Mouse (Mus musculus) liver, postnatal 0 days (tissue): ENCODE measurements around the gene Upf3a. TPM values are rescaled to one million over a fixed set of nuclear protein-coding genes. Genes with fewer than 3 reads are reported as not detected.
"Not testable (repeated sequence)": the region's sequence is repeated elsewhere in the genome, so short reads cannot be mapped to it uniquely, and the experiment has no call there.

Experiments used
- ATAC-seq: fragments of 200-750 bp; cut with Nextera tagmentation; 2 replicates; pipeline ENCODE4 v1.8.0; 2017; ENCODE audit warnings: mild to moderate bottlenecking, moderate library complexity
- DNase-seq: peaks from one replicate; pipeline ENCODE4 v3.0.0-alpha.2; 2016
- H3K27ac ChIP-seq: fragments of 300-500 bp; sonication (generic); 2 replicates; pipeline ENCODE4 v1.5.1; 2014; ENCODE audit warnings: antibody characterized with exemption, moderate library complexity, mild to moderate bottlenecking, low read depth
- H3K27me3 ChIP-seq: fragments of 300-500 bp; sonication (generic); 2 replicates; pipeline ENCODE4 v1.6.1; 2014; ENCODE audit warnings: low read length, control low read depth, mixed read lengths; ENCODE audit not compliant: insufficient read depth
- H3K36me3 ChIP-seq: fragments of 300-500 bp; sonication (generic); replicated peaks from 2 replicates; pipeline ENCODE4 v1.6.1; 2014; ENCODE audit warnings: mild to moderate bottlenecking, control low read depth, low read length, moderate library complexity, mixed read lengths; ENCODE audit not compliant: insufficient read depth
- H3K4me1 ChIP-seq: fragments of 300-500 bp; sonication (generic); 2 replicates; pipeline ENCODE4 v1.6.1; 2014; ENCODE audit warnings: antibody characterized with exemption, mild to moderate bottlenecking, control low read depth; ENCODE audit not compliant: insufficient read depth
- H3K4me2 ChIP-seq: fragments of 300-500 bp; sonication (generic); 2 replicates; pipeline ENCODE4 v1.6.1; 2014; ENCODE audit warnings: low read depth, mild to moderate bottlenecking, low read length, moderate library complexity, mixed read lengths
- H3K4me3 ChIP-seq: fragments of 300-500 bp; sonication (generic); 2 replicates; pipeline ENCODE4 v1.5.1; 2014; ENCODE audit warnings: low read depth, low read length
- H3K9ac ChIP-seq: fragments of 300-500 bp; sonication (generic); replicated peaks from 2 replicates; pipeline ENCODE4 v1.6.1; 2014; ENCODE audit warnings: mild to moderate bottlenecking, moderate library complexity
- H3K9me3 ChIP-seq: fragments of 300-500 bp; sonication (generic); 2 replicates; pipeline ENCODE4 v1.6.1; 2016; ENCODE audit warnings: mild to moderate bottlenecking, control low read depth, low read length, mixed read lengths
- CTCF ChIP-seq: sonication (generic); IDR thresholded peaks from 2 replicates; pipeline ENCODE4 v1.5.1; 2016; ENCODE audit warnings: antibody characterized with exemption, low read depth
- EP300 ChIP-seq: IDR thresholded peaks from 2 replicates; pipeline ENCODE4 v1.6.1; 2016; ENCODE audit warnings: antibody characterized with exemption, low read depth, mild to moderate bottlenecking
- WGBS: fragments of 180-500 bp; shearing (Covaris S2); extraction: QIAGEN DNeasy Blood & Tissue Kit; methylation state at CpG from one replicate; pipeline ENCODE4 v1.1.7; 2014; ENCODE audit not compliant: insufficient replicate concordance; 5-methylcytosine and 5-hydroxymethylcytosine counted together
- polyA plus RNA-seq: library from polyadenylated mRNA; unstranded; fragments of >200 nt; fragmentation: Nextera tagmentation; extraction: Ambion mirVana; gene quantifications from 2 replicates; pipeline ENCODE4 v1.2.1, GENCODE M21; 2015

The Upf3a gene
- polyA plus RNA-seq, 1 experiment from 2014 or later, result 15.1 TPM

DNA sequence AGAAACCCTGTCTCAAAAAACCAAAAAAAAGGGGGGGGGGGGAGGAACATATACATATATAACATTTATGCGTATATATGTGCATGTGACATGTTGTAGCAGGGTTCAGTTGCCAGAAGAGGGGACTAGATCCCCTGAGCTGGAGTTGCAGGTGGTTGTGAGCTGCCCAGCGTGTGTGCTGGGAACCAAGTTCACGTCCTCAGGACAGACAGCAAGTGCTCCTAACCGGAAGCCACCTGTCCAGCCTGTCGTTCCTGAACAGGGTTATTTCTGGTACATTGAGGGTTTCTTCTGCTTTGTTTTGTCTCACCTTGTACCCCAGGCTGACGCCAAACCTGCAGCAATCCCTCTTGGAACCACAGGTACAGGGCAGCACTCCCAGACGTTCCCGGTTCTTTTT, 4.2 kb downstream of the Upf3a start:
- Histone ChIP-seq H3K27me3 (no peaks in the 10 kb centered on the region), H3K36me3 (peaks cover 27% of the 10 kb centered on the region), H3K27ac (no peak overlapping the region), H3K4me1 (peaks cover 8% of the 10 kb centered on the region), H3K4me2 (no peak overlapping the region), H3K9ac (no peak overlapping the region), H3K4me3 (no peak overlapping the region), H3K9me3 (no peaks in the 10 kb centered on the region)
- 89% methylated on average over 8 of the region's 8 CpGs for WGBS
- DNase-seq, result no peak
- no peak for TF ChIP-seq CTCF
- TF ChIP-seq EP300, result no peak
- ATAC-seq, result no peak

DNA sequence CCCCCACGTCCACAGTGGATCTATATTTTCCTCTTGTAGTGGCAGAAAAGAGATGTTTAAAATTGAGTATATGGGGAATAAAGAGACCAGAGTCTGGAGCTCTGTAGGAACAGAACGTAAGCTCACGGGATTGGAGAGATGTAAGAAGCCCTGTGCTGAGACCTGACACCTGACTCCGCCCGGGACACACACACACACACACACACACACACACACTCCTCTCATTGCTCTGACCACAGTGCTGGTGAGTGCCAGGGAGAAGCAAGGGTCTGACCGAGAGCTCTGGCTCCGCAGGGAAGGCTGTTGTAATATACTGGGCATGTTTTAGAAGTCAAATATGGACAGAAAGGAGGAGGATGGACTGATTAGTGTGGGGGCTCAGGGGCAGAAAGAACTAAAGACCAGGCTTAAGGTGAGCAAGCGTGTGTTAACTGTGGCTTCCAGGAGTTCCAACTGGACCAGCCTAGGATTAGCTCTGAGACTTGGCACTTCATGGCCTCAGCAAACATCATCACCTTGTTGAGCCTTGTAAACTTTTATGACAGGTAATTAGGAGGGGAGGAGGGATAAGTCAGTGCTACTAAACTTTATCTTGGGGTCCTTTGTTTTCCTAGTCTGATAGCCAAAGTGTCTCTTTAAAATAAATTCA, 7.8 kb downstream of the Upf3a start:
- WGBS, result 85% methylated on average over 8 of the region's 8 CpGs
- no peaks in the 10 kb centered on the region for H3K9me3 ChIP-seq
- H3K4me3 ChIP-seq, result no peak overlapping the region
- TF ChIP-seq CTCF (no peak), EP300 (no peak)
- no peak overlapping the region for H3K4me2 ChIP-seq
- H3K36me3 ChIP-seq, result peaks cover 40% of the 10 kb centered on the region
- no peaks in the 10 kb centered on the region for H3K4me1 ChIP-seq
- H3K27me3 ChIP-seq, result no peaks in the 10 kb centered on the region
- DNase-seq, result no peak
- no peak for ATAC-seq
- H3K9ac ChIP-seq, result no peak overlapping the region
- H3K27ac ChIP-seq, result no peak overlapping the region

DNA sequence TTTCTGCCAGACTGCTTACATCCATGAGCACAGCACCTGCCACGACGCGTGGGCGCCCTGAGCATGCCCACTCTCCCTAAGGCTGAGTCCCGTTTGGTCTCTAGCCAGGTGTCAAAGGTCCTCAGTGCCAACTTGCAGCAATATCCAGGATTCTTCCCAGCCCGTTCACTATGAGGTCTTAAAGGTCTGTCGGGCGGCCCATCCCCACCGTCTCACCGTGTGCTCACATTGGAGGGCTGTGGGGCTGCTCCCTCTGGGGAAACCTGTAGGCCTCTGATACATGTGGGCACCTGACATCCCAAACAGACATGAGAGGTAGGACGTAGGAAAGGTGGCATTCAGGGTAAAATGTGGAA, 8.3 kb downstream of the Upf3a start:
- no peak for ATAC-seq

DNA sequence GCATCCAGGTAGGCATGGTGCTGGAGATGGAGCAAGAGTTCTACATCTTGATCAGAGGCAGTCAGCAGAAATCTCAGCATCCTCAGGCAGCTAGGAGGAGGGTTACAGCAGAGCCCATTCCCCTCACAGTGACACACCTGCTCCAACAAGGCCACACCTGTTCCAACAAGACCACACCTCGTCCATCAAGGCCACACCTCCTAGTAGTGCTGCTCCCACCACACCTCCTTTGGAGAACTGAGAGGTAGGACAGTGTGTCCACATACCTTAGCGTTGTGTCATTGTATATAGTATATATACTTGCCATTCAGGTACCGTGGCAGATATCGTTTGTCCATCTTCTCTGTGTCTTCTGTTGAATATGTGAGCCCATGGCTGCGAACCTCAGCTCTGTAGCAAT, 12.3 kb downstream of the Upf3a start:
- H3K9me3 ChIP-seq, result no peaks in the 10 kb centered on the region
- H3K4me3 ChIP-seq, result no peak overlapping the region
- no peak for DNase-seq
- peaks cover 20% of the 10 kb centered on the region; the same call in 1 of the 2 replicates for H3K36me3 ChIP-seq
- H3K27ac ChIP-seq, result no peak overlapping the region
- no peak overlapping the region for H3K9ac ChIP-seq
- TF ChIP-seq EP300 (no peak), CTCF (no peak)
- H3K4me2 ChIP-seq, result no peak overlapping the region
- no peak for ATAC-seq
- H3K4me1 ChIP-seq, result no peaks in the 10 kb centered on the region
- H3K27me3 ChIP-seq, result no peaks in the 10 kb centered on the region
- WGBS, result 86% methylated on average over 5 of the region's 5 CpGs

More for the DNA sequence above, 8.3 kb downstream of the Upf3a start:
- no peak for TF ChIP-seq EP300
- TF ChIP-seq CTCF, result no peak
- Histone ChIP-seq H3K4me2 (no peak overlapping the region), H3K27me3 (no peaks in the 10 kb centered on the region), H3K9ac (no peak overlapping the region), H3K4me1 (no peaks in the 10 kb centered on the region), H3K36me3 (peaks cover 38% of the 10 kb centered on the region), H3K4me3 (no peak overlapping the region), H3K27ac (no peak overlapping the region), H3K9me3 (no peaks in the 10 kb centered on the region)
- WGBS, result 87% methylated on average over 11 of the region's 11 CpGs
- DNase-seq, result no peak

DNA sequence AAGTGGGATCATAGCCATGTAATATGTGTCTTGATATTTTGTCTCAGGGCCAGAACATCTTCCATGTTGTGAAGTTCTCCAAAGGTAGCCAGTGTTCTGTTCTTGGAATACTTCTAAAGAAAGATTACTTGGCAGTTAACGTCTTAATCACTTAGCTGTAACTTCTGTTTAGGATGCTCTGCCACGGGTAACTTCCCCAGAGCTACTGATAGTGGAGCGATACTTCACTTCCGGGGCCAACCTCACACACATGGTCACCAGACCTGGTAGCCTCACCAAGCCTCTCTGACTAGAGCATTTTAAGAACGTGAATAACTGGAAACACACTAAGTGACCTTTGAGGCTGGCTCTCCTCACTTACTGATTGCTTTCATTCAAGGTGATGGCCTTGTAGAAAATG, 14.2 kb downstream of the Upf3a start:
- 74% methylated on average over 5 of the region's 5 CpGs for WGBS
- H3K27me3 ChIP-seq, result no peaks in the 10 kb centered on the region
- no peak overlapping the region for H3K27ac ChIP-seq
- no peak overlapping the region for H3K4me2 ChIP-seq
- ATAC-seq (no peak), DNase-seq (no peak)
- H3K9ac ChIP-seq, result no peak overlapping the region
- H3K36me3 ChIP-seq, result peaks cover 17% of the 10 kb centered on the region; the same call in 1 of the 2 replicates
- no peak for TF ChIP-seq EP300
- TF ChIP-seq CTCF, result no peak
- no peak overlapping the region for H3K4me3 ChIP-seq
- H3K9me3 ChIP-seq, result no peaks in the 10 kb centered on the region
- H3K4me1 ChIP-seq, result no peaks in the 10 kb centered on the region

DNA sequence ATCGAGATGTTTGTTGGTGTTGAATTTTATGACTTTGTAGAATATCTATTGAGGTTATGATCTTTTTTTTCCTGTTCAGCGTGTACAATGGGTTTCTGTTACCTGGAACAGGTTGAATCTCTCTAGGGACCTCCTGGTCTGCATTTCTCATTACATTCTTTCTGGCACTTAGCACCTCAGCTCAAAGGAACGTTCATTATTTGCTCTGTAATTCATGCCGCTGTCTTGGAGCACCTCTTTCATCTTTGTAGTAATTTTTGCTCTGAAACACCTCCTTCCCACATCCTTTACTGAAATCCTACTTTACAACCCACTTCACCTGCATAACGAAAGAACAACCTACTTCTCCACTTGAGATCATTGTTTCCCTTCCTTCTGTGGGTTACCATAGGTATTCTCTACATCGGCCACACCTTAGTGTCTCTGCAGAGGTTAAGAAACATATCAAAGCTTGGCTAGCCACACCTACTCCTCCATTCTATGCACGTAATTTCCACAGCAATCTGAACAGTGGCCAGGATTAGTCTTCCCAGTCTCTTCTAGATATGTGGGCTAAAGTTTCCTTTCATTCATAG, 43.3 kb downstream of the Upf3a start:
- Histone ChIP-seq H3K27ac (no peak overlapping the region), H3K36me3 (no peaks in the 10 kb centered on the region), H3K4me3 (no peak overlapping the region), H3K27me3 (no peaks in the 10 kb centered on the region), H3K9me3 (no peaks in the 10 kb centered on the region), H3K9ac (no peak overlapping the region), H3K4me1 (no peaks in the 10 kb centered on the region), H3K4me2 (no peak overlapping the region)
- TF ChIP-seq EP300 (no peak), CTCF (no peak)
- DNase-seq (no peak), ATAC-seq (no peak)
- 62% methylated on average over 7 of the region's 7 CpGs for WGBS

DNA sequence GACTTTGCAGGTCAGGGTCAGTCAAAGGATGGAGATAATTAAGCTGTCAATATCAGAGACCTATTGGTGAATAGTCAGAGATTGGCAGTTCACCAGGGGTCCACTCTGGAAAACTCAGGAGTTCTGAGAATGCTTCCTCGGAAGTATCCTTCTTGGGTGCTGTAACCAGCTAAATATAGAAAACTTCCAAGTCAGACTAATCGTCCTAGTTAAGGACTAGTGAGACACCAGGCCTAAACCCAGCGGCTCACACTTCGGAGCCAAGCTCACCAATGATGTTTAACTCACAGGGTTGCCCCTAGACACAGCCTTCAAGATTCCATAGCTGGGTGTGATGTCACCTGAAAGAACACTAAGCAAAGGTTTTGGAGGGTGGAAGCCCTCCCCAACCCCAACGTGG, 52.9 kb downstream of the Upf3a start, which contains the start of gene AF366264:
AF366264 (minus strand) TSS at position 101 of the 400 bp plus-strand sequence.
- not testable (repeated sequence) for H3K27ac ChIP-seq, H3K4me3 ChIP-seq, H3K9ac ChIP-seq, H3K4me1 ChIP-seq, H3K4me2 ChIP-seq, H3K36me3 ChIP-seq, DNase-seq, H3K9me3 ChIP-seq, ATAC-seq, H3K27me3 ChIP-seq
- 81% methylated on average over 5 of the region's 5 CpGs for WGBS

DNA sequence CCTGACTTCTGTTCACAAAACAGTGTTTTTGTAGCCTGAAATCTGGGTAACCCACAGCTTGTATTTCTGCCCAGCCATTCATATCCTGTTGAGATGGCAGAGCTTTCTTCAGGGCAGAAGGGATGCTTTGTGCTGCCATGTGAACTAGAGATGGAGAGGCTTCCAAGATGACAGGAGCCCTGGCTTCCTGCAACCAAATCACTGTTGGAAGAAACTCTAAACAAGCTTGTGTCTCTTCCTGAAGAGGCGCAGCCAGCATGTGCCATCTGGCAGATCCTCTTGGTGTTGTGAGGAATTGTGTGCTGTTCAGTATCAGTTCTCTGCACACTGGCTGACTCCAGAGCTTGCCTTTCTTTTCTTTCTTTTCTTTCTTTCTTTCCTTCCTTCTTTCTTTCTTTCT, 57.9 kb downstream of the Upf3a start:
- H3K36me3 ChIP-seq, H3K9ac ChIP-seq, H3K4me2 ChIP-seq, H3K4me3 ChIP-seq, H3K4me1 ChIP-seq, DNase-seq, H3K27me3 ChIP-seq, H3K27ac ChIP-seq, ATAC-seq, H3K9me3 ChIP-seq: not testable (repeated sequence)
- 72% methylated on average over 1 of the region's 1 CpGs for WGBS
